In the genomic region with DNA sequence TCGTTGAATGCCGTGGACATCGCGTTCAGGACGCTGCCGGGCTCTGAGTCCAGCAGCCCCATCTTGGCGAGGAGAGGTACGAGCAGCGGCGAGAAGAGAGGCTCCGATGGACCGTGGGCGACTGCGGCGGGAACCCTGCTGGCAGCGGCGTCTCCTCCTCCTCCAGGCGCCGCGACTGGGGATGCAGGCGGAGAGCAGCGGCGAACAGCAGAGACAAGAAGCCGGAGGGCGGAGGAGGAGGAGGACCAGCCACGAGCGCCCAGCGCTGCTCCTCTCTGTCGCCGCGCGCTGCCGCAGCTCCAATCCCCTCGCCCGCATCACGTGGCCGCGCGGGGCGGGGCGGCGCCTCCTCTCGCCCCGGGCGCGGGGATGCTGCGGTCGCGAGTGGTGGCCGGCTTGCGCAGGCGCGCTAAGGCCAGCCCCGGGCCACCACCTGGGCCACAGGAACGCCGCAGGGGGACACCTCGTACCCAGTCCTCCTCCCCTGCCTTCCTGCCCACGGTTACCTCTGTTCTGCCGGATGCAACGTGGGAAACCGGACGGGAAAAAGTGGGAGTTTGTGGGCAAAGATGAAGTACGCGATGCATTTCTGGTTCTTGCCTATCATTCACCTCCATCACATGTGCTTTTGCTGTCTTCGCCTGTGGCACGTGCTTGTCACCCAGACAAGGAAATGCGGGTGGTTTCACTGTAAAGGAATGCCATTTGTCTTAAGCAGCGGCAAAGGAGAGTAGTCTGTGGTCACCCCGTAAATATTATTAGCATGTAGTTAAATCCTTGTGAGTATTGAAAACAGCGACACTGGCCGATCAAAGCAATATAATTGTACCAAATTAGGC, we compare ENCODE assay signal across 8 mouse cellular contexts. TPM values are rescaled to one million over a fixed set of nuclear protein-coding genes. Genes with fewer than 3 reads are reported as not detected.
A peak's percentile ranks its signal among the peaks of the same experiment; 100 is the strongest.
DNase-seq lines count a peak whose midpoint lies in the region; ATAC-seq lines count a peak whose summit lies in the region.

Gene Elovl4 (minus strand): TSS at position 301 of the 839 bp plus-strand sequence.

- intact Hi-C loops in left cerebral cortex, postnatal 25 days (cut with DNase I): loop anchor here (1.0 to 2.0 kb wide), 2 partner anchors 28 to 1523 kb away; partner anchors contain the start of gene Ttk

- WGBS in intestine, embryonic 16.5 days: 1% methylated on average over 61 of the region's 71 CpGs

- H3K9me3 ChIP-seq in intestine, embryonic 16.5 days (ENCODE audit: control insufficient read depth, low read length): no peaks in the 10 kb centered on the region

- H3K27me3 ChIP-seq in intestine, embryonic 16.5 days (replicated peaks; ENCODE audit: control insufficient read depth, insufficient read depth, low read length): peaks cover 26% of the 10 kb centered on the region

- DNase-seq in adrenal gland, postnatal 14 days: peak; percentile 63
- peak; percentile 77 for DNase-seq in embryo, embryonic 9.5 days (ENCODE audit: extremely low spot score)
- peak; percentile 89 to 94 for DNase-seq in left cerebral cortex, postnatal 25 days (ENCODE audit: low spot score in 2 of 2)
- peak; percentile 93 to 94 for DNase-seq in right cerebral cortex, postnatal 10 days (ENCODE audit: low spot score in 2 of 2)
- DNase-seq in adipocyte (ENCODE audit: low spot score): no peak

- H3K36me3 ChIP-seq in intestine, embryonic 16.5 days (ENCODE audit: control insufficient read depth, insufficient read depth, low read length): no peaks in the 10 kb centered on the region

- peak within 1 kb of the TSS; percentile 68 for H3K4me3 ChIP-seq in intestine, embryonic 16.5 days (ENCODE audit: low read length)

- H3K4me1 ChIP-seq in intestine, embryonic 16.5 days (ENCODE audit: control insufficient read depth, insufficient read depth, low read length): peaks cover 6% of the 10 kb centered on the region

- H3K27ac ChIP-seq in intestine, embryonic 16.5 days (ENCODE audit: low read length): no peak within 1 kb of the TSS

- peak; percentile 85 for ATAC-seq in granulocyte monocyte progenitor cell, adult 5-6 weeks (replicated peaks; ENCODE audit: poor library complexity, severe bottlenecking)
- peak; percentile 92 for ATAC-seq in intestine, embryonic 16.5 days
- ATAC-seq in megakaryocyte-erythroid progenitor cell, adult 5-6 weeks (replicated peaks; ENCODE audit: low FRiP score, low TSS enrichment, poor library complexity, severe bottlenecking): peak; percentile 72

- H3K4me2 ChIP-seq in intestine, embryonic 16.5 days (ENCODE audit: low read depth, low read length): peak within 1 kb of the TSS; percentile 98

- peak within 1 kb of the TSS; percentile 69 for H3K9ac ChIP-seq in intestine, embryonic 16.5 days (ENCODE audit: low read depth, low read length)

RNA-seq across cellular contexts. Expression of gene Elovl4, which starts in this region (rescaled TPM):
- total RNA-seq in adrenal gland, postnatal 14 days (2021): 1.4 and 1.7 TPM in 2 replicates
- not detected in 2 replicates for total RNA-seq in granulocyte monocyte progenitor cell, adult 5-6 weeks (2014; fragmentation: Nextera tagmentation)
- total RNA-seq in granulocyte monocyte progenitor cell, adult 5-6 weeks (2017): not detected in 2 replicates
- 5.4 and 6.0 TPM in 2 replicates for polyA plus RNA-seq in intestine, embryonic 16.5 days (2015; fragmentation: Nextera tagmentation; extraction: Ambion mirVana)
- 10 to 100 TPM; 72.1 to 82.1 TPM for total RNA-seq in left cerebral cortex, postnatal 25 days (2021)
- not detected in 2 replicates for total RNA-seq in megakaryocyte-erythroid progenitor cell, adult 5-6 weeks (2014; fragmentation: Nextera tagmentation)
- total RNA-seq in megakaryocyte-erythroid progenitor cell, adult 5-6 weeks (2017): 0.23 TPM in 1 of 2 replicates, not detected in the other

Comparison
In these comparisons a context has a peak if more than half of its experiments do, and no peak if none do; other contexts are left out.
1. RNA of gene Elovl4 (total RNA-seq): 72.1 to 82.1 TPM in left cerebral cortex, postnatal 25 days; 1.4 to 1.7 TPM in adrenal gland, postnatal 14 days, 0.23 TPM in megakaryocyte-erythroid progenitor cell, adult 5-6 weeks and not detected in granulocyte monocyte progenitor cell, adult 5-6 weeks; every median in the first group is over 10 times any median in the second.
2. Peak in ATAC-seq in granulocyte monocyte progenitor cell, adult 5-6 weeks; RNA of the gene not detected or under 1 TPM.
3. Peak in ATAC-seq in megakaryocyte-erythroid progenitor cell, adult 5-6 weeks; RNA of the gene not detected or under 1 TPM.
4. Peak in every context shown above with its lines, with median percentiles within 50 percentile points of each other: ATAC-seq.